Mouse (Mus musculus): ENCODE results near the gene Ryr2. TPM values are rescaled to one million over a fixed set of nuclear protein-coding genes. Genes with fewer than 3 reads are reported as not detected.

Gene Ryr2
- polyA plus RNA-seq, 1 experiment = not detected

GRCm38 (mm10) chr13:12063561-12063960 is 43.2 kb downstream of the Ryr2 start:
- Histone ChIP-seq H3K36me3 (ENCODE audit: control insufficient read depth, insufficient read depth) (no peaks in the 10 kb centered on the region), H3K4me3 (ENCODE audit: insufficient read depth, poor library complexity, severe bottlenecking) (no peak overlapping the region), H3K27me3 (ENCODE audit: control insufficient read depth, insufficient read depth, insufficient read length) (no peaks in the 10 kb centered on the region), H3ac (ENCODE audit: control insufficient read depth, insufficient read length, low read depth) (no peak overlapping the region), H3K79me2 (ENCODE audit: control insufficient read depth, insufficient read depth) (no peaks in the 10 kb centered on the region), H3K79me3 (ENCODE audit: low read depth) (no peaks in the 10 kb centered on the region)
- no peak for TF ChIP-seq MYOG (IDR thresholded peaks at IDR 0.05; ENCODE audit: control insufficient read depth, extremely low read depth, insufficient read length)
- TF ChIP-seq MYOD1 (IDR thresholded peaks at IDR 0.05; ENCODE audit: control insufficient read depth, insufficient read length, low read depth) = no peak
- no peak for TF ChIP-seq FOSL1 (IDR thresholded peaks at IDR 0.05; ENCODE audit: insufficient read depth, low read length, poor library complexity, severe bottlenecking)
- no peak for TF ChIP-seq USF1 (IDR thresholded peaks at IDR 0.05; ENCODE audit: low read depth)
- TF ChIP-seq CEBPB (IDR thresholded peaks at IDR 0.05; ENCODE audit: low read depth) = no peak
- no peak for TF ChIP-seq MAX (IDR thresholded peaks at IDR 0.05)
- TF ChIP-seq CTCF (IDR thresholded peaks at IDR 0.05; ENCODE audit: control insufficient read depth, insufficient read depth, insufficient read length) = no peak

DNA sequence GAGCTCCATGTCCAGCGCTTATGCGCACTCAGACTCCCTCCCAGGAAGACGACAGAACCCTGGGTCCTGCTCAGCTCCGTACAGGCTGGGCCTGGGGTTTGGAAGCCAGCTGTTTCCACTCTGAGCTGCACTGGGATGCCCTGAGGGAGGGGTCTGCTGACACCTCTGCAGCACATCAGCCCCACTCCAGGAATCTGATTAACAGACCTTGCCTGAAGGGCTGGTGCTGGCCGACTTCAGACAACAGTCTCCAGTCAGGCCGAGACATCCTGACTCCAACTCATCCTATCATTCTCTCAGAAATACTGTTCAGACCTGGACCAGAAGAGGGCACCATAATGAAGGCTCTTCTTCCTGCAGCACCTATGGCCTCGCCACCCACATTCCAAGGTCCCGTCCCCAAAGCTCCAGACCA is 49.4 kb downstream of the Ryr2 start:
- no peak overlapping the region for H3K4me3 ChIP-seq (ENCODE audit: insufficient read depth, poor library complexity, severe bottlenecking)
- no peaks in the 10 kb centered on the region for H3K36me3 ChIP-seq (ENCODE audit: control insufficient read depth, insufficient read depth)
- no peaks in the 10 kb centered on the region for H3K79me2 ChIP-seq (ENCODE audit: control insufficient read depth, insufficient read depth)
- H3K79me3 ChIP-seq (ENCODE audit: low read depth) = no peaks in the 10 kb centered on the region
- TF ChIP-seq MAX (IDR thresholded peaks at IDR 0.05) (no peak), CEBPB (IDR thresholded peaks at IDR 0.05; ENCODE audit: low read depth) (no peak), MYOG (IDR thresholded peaks at IDR 0.05; ENCODE audit: control insufficient read depth, extremely low read depth, insufficient read length) (no peak), FOSL1 (IDR thresholded peaks at IDR 0.05; ENCODE audit: insufficient read depth, low read length, poor library complexity, severe bottlenecking) (no peak), CTCF (IDR thresholded peaks at IDR 0.05; ENCODE audit: control insufficient read depth, insufficient read depth, insufficient read length) (no peak), USF1 (IDR thresholded peaks at IDR 0.05; ENCODE audit: low read depth) (no peak), MYOD1 (IDR thresholded peaks at IDR 0.05; ENCODE audit: control insufficient read depth, insufficient read length, low read depth) (no peak)
- H3ac ChIP-seq (ENCODE audit: control insufficient read depth, insufficient read length, low read depth) = no peak overlapping the region
- no peaks in the 10 kb centered on the region for H3K27me3 ChIP-seq (ENCODE audit: control insufficient read depth, insufficient read depth, insufficient read length)

GRCm38 (mm10) chr13:12055913-12056312 is 50.8 kb downstream of the Ryr2 start:
- Histone ChIP-seq H3K36me3 (ENCODE audit: control insufficient read depth, insufficient read depth) (no peaks in the 10 kb centered on the region), H3K27me3 (ENCODE audit: control insufficient read depth, insufficient read depth, insufficient read length) (no peaks in the 10 kb centered on the region), H3K4me3 (ENCODE audit: insufficient read depth, poor library complexity, severe bottlenecking) (no peak overlapping the region), H3K79me3 (ENCODE audit: low read depth) (no peaks in the 10 kb centered on the region), H3K79me2 (ENCODE audit: control insufficient read depth, insufficient read depth) (no peaks in the 10 kb centered on the region), H3ac (ENCODE audit: control insufficient read depth, insufficient read length, low read depth) (no peak overlapping the region)
- no peak for TF ChIP-seq CTCF (IDR thresholded peaks at IDR 0.05; ENCODE audit: control insufficient read depth, insufficient read depth, insufficient read length)
- no peak for TF ChIP-seq FOSL1 (IDR thresholded peaks at IDR 0.05; ENCODE audit: insufficient read depth, low read length, poor library complexity, severe bottlenecking)
- no peak for TF ChIP-seq CEBPB (IDR thresholded peaks at IDR 0.05; ENCODE audit: low read depth)
- no peak for TF ChIP-seq USF1 (IDR thresholded peaks at IDR 0.05; ENCODE audit: low read depth)
- no peak for TF ChIP-seq MAX (IDR thresholded peaks at IDR 0.05)
- no peak for TF ChIP-seq MYOD1 (IDR thresholded peaks at IDR 0.05; ENCODE audit: control insufficient read depth, insufficient read length, low read depth)
- no peak for TF ChIP-seq MYOG (IDR thresholded peaks at IDR 0.05; ENCODE audit: control insufficient read depth, extremely low read depth, insufficient read length)

DNA sequence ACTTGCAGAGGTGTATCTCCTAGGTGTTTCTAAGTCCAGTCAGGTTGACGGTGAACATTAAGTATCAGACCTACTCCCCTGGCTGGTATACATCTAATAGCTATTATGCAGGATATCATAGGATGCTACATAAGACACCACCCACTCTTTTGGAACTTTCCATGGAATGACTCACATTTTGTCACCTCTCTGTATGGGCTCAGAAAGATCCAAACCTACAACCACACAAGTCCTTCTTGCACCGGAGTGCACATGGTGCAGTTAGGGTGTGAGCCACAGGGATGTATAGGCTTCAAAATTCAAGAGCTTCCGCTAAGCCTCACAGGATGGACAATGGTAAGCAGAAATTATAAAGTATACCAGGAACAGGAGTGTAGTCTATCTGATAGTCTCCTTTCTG is 52.8 kb downstream of the Ryr2 start:
- Histone ChIP-seq H3K79me3 (ENCODE audit: low read depth) (no peaks in the 10 kb centered on the region), H3ac (ENCODE audit: control insufficient read depth, insufficient read length, low read depth) (no peak overlapping the region), H3K4me3 (ENCODE audit: insufficient read depth, poor library complexity, severe bottlenecking) (no peak overlapping the region), H3K79me2 (ENCODE audit: control insufficient read depth, insufficient read depth) (no peaks in the 10 kb centered on the region), H3K27me3 (ENCODE audit: control insufficient read depth, insufficient read depth, insufficient read length) (no peaks in the 10 kb centered on the region), H3K36me3 (ENCODE audit: control insufficient read depth, insufficient read depth) (no peaks in the 10 kb centered on the region)
- no peak for TF ChIP-seq USF1 (IDR thresholded peaks at IDR 0.05; ENCODE audit: low read depth)
- TF ChIP-seq MAX (IDR thresholded peaks at IDR 0.05) = no peak
- TF ChIP-seq MYOG (IDR thresholded peaks at IDR 0.05; ENCODE audit: control insufficient read depth, extremely low read depth, insufficient read length) = no peak
- no peak for TF ChIP-seq FOSL1 (IDR thresholded peaks at IDR 0.05; ENCODE audit: insufficient read depth, low read length, poor library complexity, severe bottlenecking)
- no peak for TF ChIP-seq CTCF (IDR thresholded peaks at IDR 0.05; ENCODE audit: control insufficient read depth, insufficient read depth, insufficient read length)
- no peak for TF ChIP-seq CEBPB (IDR thresholded peaks at IDR 0.05; ENCODE audit: low read depth)
- TF ChIP-seq MYOD1 (IDR thresholded peaks at IDR 0.05; ENCODE audit: control insufficient read depth, insufficient read length, low read depth) = no peak

GRCm38 (mm10) chr13:12050809-12051208 is 55.9 kb downstream of the Ryr2 start:
- TF ChIP-seq CTCF (IDR thresholded peaks at IDR 0.05; ENCODE audit: control insufficient read depth, insufficient read depth, insufficient read length) = no peak
- no peak for TF ChIP-seq MAX (IDR thresholded peaks at IDR 0.05)
- TF ChIP-seq MYOD1 (IDR thresholded peaks at IDR 0.05; ENCODE audit: control insufficient read depth, insufficient read length, low read depth) = no peak
- TF ChIP-seq FOSL1 (IDR thresholded peaks at IDR 0.05; ENCODE audit: insufficient read depth, low read length, poor library complexity, severe bottlenecking) = no peak
- TF ChIP-seq USF1 (IDR thresholded peaks at IDR 0.05; ENCODE audit: low read depth) = no peak
- no peak for TF ChIP-seq MYOG (IDR thresholded peaks at IDR 0.05; ENCODE audit: control insufficient read depth, extremely low read depth, insufficient read length)
- TF ChIP-seq CEBPB (IDR thresholded peaks at IDR 0.05; ENCODE audit: low read depth) = no peak
- no peak overlapping the region for H3K4me3 ChIP-seq (ENCODE audit: insufficient read depth, poor library complexity, severe bottlenecking)
- no peaks in the 10 kb centered on the region for H3K79me3 ChIP-seq (ENCODE audit: low read depth)
- H3K79me2 ChIP-seq (ENCODE audit: control insufficient read depth, insufficient read depth) = no peaks in the 10 kb centered on the region
- H3K36me3 ChIP-seq (ENCODE audit: control insufficient read depth, insufficient read depth) = no peaks in the 10 kb centered on the region
- no peak overlapping the region for H3ac ChIP-seq (ENCODE audit: control insufficient read depth, insufficient read length, low read depth)
- H3K27me3 ChIP-seq (ENCODE audit: control insufficient read depth, insufficient read depth, insufficient read length) = no peaks in the 10 kb centered on the region

GRCm38 (mm10) chr13:12047059-12047458 is 59.7 kb downstream of the Ryr2 start:
- no peaks in the 10 kb centered on the region for H3K79me3 ChIP-seq (ENCODE audit: low read depth)
- H3K36me3 ChIP-seq (ENCODE audit: control insufficient read depth, insufficient read depth) = no peaks in the 10 kb centered on the region
- no peak for TF ChIP-seq MYOG (IDR thresholded peaks at IDR 0.05; ENCODE audit: control insufficient read depth, extremely low read depth, insufficient read length)
- TF ChIP-seq CEBPB (IDR thresholded peaks at IDR 0.05; ENCODE audit: low read depth) = no peak
- no peak for TF ChIP-seq CTCF (IDR thresholded peaks at IDR 0.05; ENCODE audit: control insufficient read depth, insufficient read depth, insufficient read length)
- H3K27me3 ChIP-seq (ENCODE audit: control insufficient read depth, insufficient read depth, insufficient read length) = no peaks in the 10 kb centered on the region
- H3ac ChIP-seq (ENCODE audit: control insufficient read depth, insufficient read length, low read depth) = no peak overlapping the region
- H3K4me3 ChIP-seq (ENCODE audit: insufficient read depth, poor library complexity, severe bottlenecking) = no peak overlapping the region
- H3K79me2 ChIP-seq (ENCODE audit: control insufficient read depth, insufficient read depth) = no peaks in the 10 kb centered on the region
